In genomic region chr15:43607700-43608099, GRCm38 (mm10) we compare ENCODE assay signal across 19 mouse cellular contexts.
A peak's percentile ranks its signal among the peaks of the same experiment; 100 is the strongest.
DNase-seq lines count a peak whose midpoint lies in the region; ATAC-seq and TF ChIP-seq lines count a peak whose summit lies in the region.
"Had no signal": no experiment of that assay in that cellular context is flagged by ENCODE, and none has a peak within 500 bp of the region (broad histone marks: within the 10 kb centered on the region; RNA-seq: fewer than 3 reads in every experiment).

No protein-coding gene starts in this region.

- TF ChIP-seq CTCF in embryonic fibroblast, embryonic 13.5 days (IDR thresholded peaks at IDR 0.05; ENCODE audit: borderline replicate concordance, insufficient read depth, low read length) = no peak
- TF ChIP-seq CTCF in stomach, postnatal 0 days (IDR thresholded peaks at IDR 0.05; ENCODE audit: low read depth) = no peak

- no peaks in the 10 kb centered on the region for H3K27me3 ChIP-seq in myocyte (ENCODE audit: control insufficient read depth, insufficient read depth, insufficient read length)
- no peaks in the 10 kb centered on the region for H3K27me3 ChIP-seq in stomach, postnatal 0 days (ENCODE audit: control insufficient read depth, insufficient read depth, low read length)
- H3K27me3 ChIP-seq: embryonic facial prominence, embryonic 13.5 days; embryonic facial prominence, embryonic 15.5 days; forebrain, embryonic 13.5 days; forebrain, embryonic 15.5 days had no signal

- H3ac ChIP-seq in myocyte (ENCODE audit: control insufficient read depth, insufficient read length) = no peak overlapping the region

- no peaks in the 10 kb centered on the region for H3K79me2 ChIP-seq in myocyte (ENCODE audit: control insufficient read depth, insufficient read depth)

- no peak for TF ChIP-seq POLR2A in embryonic fibroblast, embryonic 13.5 days (IDR thresholded peaks at IDR 0.05; ENCODE audit: low read depth, low read length)
- no peak for TF ChIP-seq POLR2A in myocyte (IDR thresholded peaks at IDR 0.05; ENCODE audit: insufficient read length, low read depth)

- H3K4me3 ChIP-seq in embryonic fibroblast, embryonic 13.5 days (ENCODE audit: insufficient read depth, low read length) = no peak overlapping the region
- no peak overlapping the region for H3K4me3 ChIP-seq in myocyte
- H3K4me3 ChIP-seq in stomach, postnatal 0 days (ENCODE audit: low read depth, low read length) = no peak overlapping the region
- H3K4me3 ChIP-seq: embryonic facial prominence, embryonic 13.5 days; embryonic facial prominence, embryonic 15.5 days; forebrain, embryonic 13.5 days; forebrain, embryonic 15.5 days had no signal

- H3K27ac ChIP-seq in embryonic fibroblast, embryonic 13.5 days (ENCODE audit: insufficient read depth, low read length) = peak overlapping the region; percentile 34; the same call in 1 of the 2 replicates
- H3K27ac ChIP-seq in stomach, postnatal 0 days (replicated peaks) = no peak overlapping the region
- H3K27ac ChIP-seq: embryonic facial prominence, embryonic 13.5 days; embryonic facial prominence, embryonic 15.5 days; forebrain, embryonic 13.5 days; forebrain, embryonic 15.5 days had no signal

- no peak for TF ChIP-seq EP300 in stomach, postnatal 0 days (optimal IDR thresholded peaks at IDR 0.05)

- peak; percentile 27 for DNase-seq in heart, adult 11 months
- no peak for DNase-seq in heart, adult 8-10 months (ENCODE audit: low spot score)
- no peak for DNase-seq in stomach, postnatal 0 days (ENCODE audit: low spot score)
- DNase-seq: adrenal gland, adult 2 months; adrenal gland, postnatal 10 days; adrenal gland, postnatal 25 days; cerebellum, adult 11 months; cerebellum, adult 18-20 months; cerebellum, adult 8-10 months; cerebellum, adult 9-11 months; cerebellum, postnatal 14 days; cerebellum, postnatal 36 days; embryo, embryonic 11 days had no signal

- H3K36me3 ChIP-seq in myocyte (ENCODE audit: control insufficient read depth, insufficient read depth) = no peaks in the 10 kb centered on the region
- H3K36me3 ChIP-seq in stomach, postnatal 0 days (ENCODE audit: control insufficient read depth, insufficient read depth, low read length) = no peaks in the 10 kb centered on the region
- H3K36me3 ChIP-seq: embryonic facial prominence, embryonic 13.5 days; embryonic facial prominence, embryonic 15.5 days; forebrain, embryonic 15.5 days had no signal

- H3K4me1 ChIP-seq in embryonic fibroblast, embryonic 13.5 days (ENCODE audit: control insufficient read depth, insufficient read depth, low read length) = no peaks in the 10 kb centered on the region; the same call in none of the 2 replicates
- H3K4me1 ChIP-seq in stomach, postnatal 0 days (replicated peaks; ENCODE audit: control insufficient read depth, insufficient read depth) = no peaks in the 10 kb centered on the region
- H3K4me1 ChIP-seq: embryonic facial prominence, embryonic 13.5 days; embryonic facial prominence, embryonic 15.5 days; forebrain, embryonic 13.5 days; forebrain, embryonic 15.5 days had no signal

- no peaks in the 10 kb centered on the region for H3K9me3 ChIP-seq in stomach, postnatal 0 days (ENCODE audit: control insufficient read depth, low read length)
- H3K9me3 ChIP-seq: embryonic facial prominence, embryonic 13.5 days; embryonic facial prominence, embryonic 15.5 days; forebrain, embryonic 13.5 days; forebrain, embryonic 15.5 days had no signal

- 79% methylated on average over 4 of the region's 4 CpGs for WGBS in stomach, postnatal 0 days

- no peak for ATAC-seq in stomach, postnatal 0 days (ENCODE audit: low FRiP score, low TSS enrichment)
- ATAC-seq: forebrain, embryonic 13.5 days; forebrain, embryonic 15.5 days had no signal

- no peak overlapping the region for H3K9ac ChIP-seq in stomach, postnatal 0 days (ENCODE audit: low read length)
- H3K9ac ChIP-seq: embryonic facial prominence, embryonic 13.5 days; embryonic facial prominence, embryonic 15.5 days; forebrain, embryonic 13.5 days; forebrain, embryonic 15.5 days had no signal

- H3K4me2 ChIP-seq in myocyte (ENCODE audit: low read depth) = no peak overlapping the region
- H3K4me2 ChIP-seq in stomach, postnatal 0 days (replicated peaks; ENCODE audit: low read depth) = no peak overlapping the region
- H3K4me2 ChIP-seq: embryonic facial prominence, embryonic 13.5 days; embryonic facial prominence, embryonic 15.5 days; forebrain, embryonic 13.5 days; forebrain, embryonic 15.5 days had no signal

TF ChIP-seq in myocyte, 11 proteins besides CTCF, POLR2A, EP300 and RAD21:
- TF ChIP-seq MAX (IDR thresholded peaks at IDR 0.05; ENCODE audit: low read depth) (no peak), MYOD1 (IDR thresholded peaks at IDR 0.05; ENCODE audit: control insufficient read depth in 1 of 3, insufficient read length in 2 of 3, low read depth in 2 of 3) (peak in 1 of 3 experiments; percentile 86), SRF (IDR thresholded peaks at IDR 0.05; ENCODE audit: control insufficient read depth, insufficient read length, low read depth) (no peak), CEBPB (IDR thresholded peaks at IDR 0.05; ENCODE audit: insufficient read depth, poor library complexity, severe bottlenecking) (no peak), POLR2AphosphoS2 (IDR thresholded peaks at IDR 0.05; ENCODE audit: insufficient read length, low read depth) (no peak), TCF3 (IDR thresholded peaks at IDR 0.05; ENCODE audit: insufficient read length, low read depth) (no peak), TCF12 (IDR thresholded peaks at IDR 0.05; ENCODE audit: insufficient read depth, poor library complexity, severe bottlenecking) (peak; percentile 3), MYOG (IDR thresholded peaks at IDR 0.05; ENCODE audit: control insufficient read depth in 1 of 3, insufficient read depth in 1 of 3, insufficient read length in 2 of 3, low read depth in 2 of 3) (peak in 1 of 3 experiments; percentile 54)
